Mouse (Mus musculus) ES-Bruce4 (cell line): Measurements from ENCODE around the gene Zfp385c. TPM values are rescaled to one million over a fixed set of nuclear protein-coding genes. Genes with fewer than 3 reads are reported as not detected.

Source experiments
- H3K27ac ChIP-seq: 2 replicates; pipeline ENCODE4 v1.5.1; 2012; ENCODE audit warnings: low read length, inconsistent platforms; ENCODE audit not compliant: insufficient read depth
- H3K27me3 ChIP-seq: 2 replicates; pipeline ENCODE4 v1.6.1; 2012; ENCODE audit warnings: mild to moderate bottlenecking, low read length, inconsistent platforms; ENCODE audit not compliant: control insufficient read depth, poor library complexity, insufficient read depth, severe bottlenecking
- H3K36me3 ChIP-seq: 2 replicates; pipeline ENCODE4 v1.6.1; 2012; ENCODE audit warnings: inconsistent platforms, mild to moderate bottlenecking, low read length, moderate library complexity; ENCODE audit not compliant: control insufficient read depth, poor library complexity, insufficient read depth, severe bottlenecking
- H3K4me1 ChIP-seq: one replicate; pipeline ENCODE4 v1.8.1; 2011; ENCODE audit warnings: low read length; ENCODE audit not compliant: control insufficient read depth, insufficient read depth
- H3K4me3 ChIP-seq: 2 replicates; pipeline ENCODE4 v1.5.1; 2011; ENCODE audit warnings: low read depth, mild to moderate bottlenecking, low read length
- H3K9ac ChIP-seq: 2 replicates; pipeline ENCODE4 v1.6.1; 2012; ENCODE audit warnings: low read depth, mild to moderate bottlenecking, inconsistent platforms; ENCODE audit not compliant: poor library complexity, severe bottlenecking
- H3K9me3 ChIP-seq: replicated peaks from 2 replicates; pipeline ENCODE4 v1.6.1; 2012; ENCODE audit warnings: mild to moderate bottlenecking, low read length, inconsistent platforms; ENCODE audit not compliant: control insufficient read depth, poor library complexity, insufficient read depth, severe bottlenecking
- CTCF ChIP-seq: IDR thresholded peaks from one replicate; pipeline ENCODE4 v1.8.1; 2011; ENCODE audit warnings: low read depth, low read length
- EP300 ChIP-seq: IDR thresholded peaks from 2 replicates; pipeline ENCODE4 v1.6.1; 2011; ENCODE audit warnings: low read depth, low read length; ENCODE audit not compliant: insufficient read depth
- POLR2A ChIP-seq: IDR thresholded peaks from one replicate; pipeline ENCODE4 v1.8.1; 2011; ENCODE audit warnings: low read length; ENCODE audit not compliant: insufficient read depth
- polyA plus RNA-seq: library from polyadenylated mRNA; stranded (reverse); fragments of >200 nt; gene quantifications from 2 replicates; pipeline ENCODE4 v1.2.4, GENCODE M21; 2011; ENCODE audit warnings: low read depth; ENCODE audit not compliant: missing spikeins, insufficient read depth, insufficient read length

Gene Zfp385c
- polyA plus RNA-seq, 1 experiment, result 1.9 TPM

DNA sequence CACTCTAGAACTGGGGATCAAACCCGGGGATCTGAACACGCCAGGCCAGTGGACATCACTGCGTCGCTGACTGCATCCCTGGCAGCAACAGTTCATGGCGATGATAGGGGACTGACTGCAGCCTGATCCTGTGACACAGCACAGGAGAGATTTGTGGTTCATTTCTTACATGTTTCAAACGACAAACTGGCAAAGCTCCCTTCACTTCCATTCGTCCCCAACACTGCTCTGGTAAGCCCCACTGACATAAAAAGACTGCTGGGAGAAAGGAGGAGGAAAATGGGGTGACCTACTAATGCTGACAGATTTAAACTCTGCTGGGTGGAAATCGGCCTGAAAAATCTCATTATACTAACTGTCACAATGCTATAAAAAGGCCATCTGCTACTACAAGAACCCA, 88.4 kb downstream of the Zfp385c start:
- Histone ChIP-seq H3K4me1 (peaks cover 2% of the 10 kb centered on the region), H3K36me3 (peaks cover 49% of the 10 kb centered on the region), H3K9me3 (no peaks in the 10 kb centered on the region), H3K4me3 (no peak overlapping the region), H3K9ac (no peak overlapping the region), H3K27me3 (no peaks in the 10 kb centered on the region), H3K27ac (no peak overlapping the region)
- no peak for TF ChIP-seq POLR2A
- TF ChIP-seq EP300, result no peak
- TF ChIP-seq CTCF, result no peak

- Histone ChIP-seq H3K4me3 (no peak overlapping the region), H3K27me3 (no peaks in the 10 kb centered on the region)
- no peak for TF ChIP-seq POLR2A
- no peak for TF ChIP-seq CTCF
- TF ChIP-seq EP300, result no peak
Measured at GRCm38 (mm10) chr11:100603155-100603554, 89.1 kb downstream of the Zfp385c start.

GRCm38 (mm10) chr11:100601372-100601771, 90.9 kb downstream of the Zfp385c start:
- H3K27ac ChIP-seq, result no peak overlapping the region
- H3K4me3 ChIP-seq, result no peak overlapping the region
- H3K4me1 ChIP-seq, result peaks cover 2% of the 10 kb centered on the region
- no peak overlapping the region for H3K9ac ChIP-seq
- no peaks in the 10 kb centered on the region for H3K27me3 ChIP-seq
- H3K36me3 ChIP-seq, result peaks cover 64% of the 10 kb centered on the region
- H3K9me3 ChIP-seq, result no peaks in the 10 kb centered on the region
- no peak for TF ChIP-seq POLR2A
- no peak for TF ChIP-seq CTCF
- TF ChIP-seq EP300, result no peak

More at GRCm38 (mm10) chr11:100603155-100603554, 89.1 kb downstream of the Zfp385c start:
- Histone ChIP-seq H3K27ac (no peak overlapping the region), H3K9ac (no peak overlapping the region), H3K9me3 (no peaks in the 10 kb centered on the region), H3K36me3 (peaks cover 53% of the 10 kb centered on the region), H3K4me1 (peaks cover 2% of the 10 kb centered on the region)

DNA sequence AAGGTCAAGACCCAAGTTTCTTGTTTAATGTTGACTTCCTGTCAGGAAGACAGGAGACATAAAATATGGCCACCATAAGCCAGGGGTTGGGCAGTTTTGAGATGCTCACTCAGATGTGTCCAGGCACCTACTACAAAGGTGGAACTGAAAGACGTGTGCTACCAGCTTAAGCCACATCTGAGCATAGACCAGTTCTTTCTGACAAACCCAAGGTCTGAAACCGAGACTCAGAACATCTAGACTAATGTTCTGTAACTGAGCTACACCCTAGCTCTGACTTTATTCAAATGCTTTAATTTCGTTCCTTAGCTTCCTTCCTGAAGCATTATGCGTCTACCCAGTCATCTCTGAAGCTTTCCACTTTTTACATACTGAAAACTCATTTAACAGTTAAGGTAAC, 94.2 kb downstream of the Zfp385c start:
- H3K27me3 ChIP-seq, result no peaks in the 10 kb centered on the region
- H3K4me3 ChIP-seq, result no peak overlapping the region
- no peaks in the 10 kb centered on the region for H3K4me1 ChIP-seq
- H3K27ac ChIP-seq, result no peak overlapping the region
- H3K9ac ChIP-seq, result no peak overlapping the region
- peaks cover 87% of the 10 kb centered on the region for H3K36me3 ChIP-seq
- no peaks in the 10 kb centered on the region for H3K9me3 ChIP-seq
- TF ChIP-seq POLR2A, result no peak
- no peak for TF ChIP-seq CTCF
- TF ChIP-seq EP300, result no peak

DNA sequence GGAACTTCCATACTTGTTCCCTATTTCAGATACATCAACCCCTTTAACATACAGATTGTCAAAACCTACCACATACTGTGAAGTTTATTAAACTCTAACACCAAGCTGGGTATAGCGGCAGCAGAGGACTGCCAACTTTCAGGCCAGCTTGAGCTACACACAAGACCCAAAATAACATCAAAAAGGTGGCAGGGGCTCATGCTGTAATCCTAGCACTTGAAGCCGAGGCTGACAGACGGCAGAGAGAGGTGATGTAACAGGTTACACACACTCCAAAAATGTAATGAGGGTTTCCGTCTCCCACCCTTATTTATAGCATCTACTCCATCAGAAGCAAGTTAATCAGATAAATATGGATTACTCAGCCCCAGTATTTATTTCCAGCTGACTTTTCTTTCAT, 96.7 kb downstream of the Zfp385c start:
- no peak overlapping the region for H3K27ac ChIP-seq
- H3K27me3 ChIP-seq, result no peaks in the 10 kb centered on the region
- H3K4me3 ChIP-seq, result no peak overlapping the region
- TF ChIP-seq EP300 (no peak), POLR2A (no peak), CTCF (no peak)
- no peaks in the 10 kb centered on the region for H3K9me3 ChIP-seq
- H3K36me3 ChIP-seq, result peaks cover 88% of the 10 kb centered on the region
- H3K9ac ChIP-seq, result no peak overlapping the region
- H3K4me1 ChIP-seq, result no peaks in the 10 kb centered on the region

- TF ChIP-seq CTCF, result no peak
- no peak for TF ChIP-seq POLR2A
- TF ChIP-seq EP300, result no peak
- no peaks in the 10 kb centered on the region for H3K9me3 ChIP-seq
- H3K9ac ChIP-seq, result no peak overlapping the region
- no peaks in the 10 kb centered on the region for H3K4me1 ChIP-seq
- H3K4me3 ChIP-seq, result no peak overlapping the region
- peaks cover 84% of the 10 kb centered on the region for H3K36me3 ChIP-seq
- H3K27ac ChIP-seq, result no peak overlapping the region
- H3K27me3 ChIP-seq, result no peaks in the 10 kb centered on the region
Measured at GRCm38 (mm10) chr11:100594608-100595007, 97.6 kb downstream of the Zfp385c start.
